Mouse (Mus musculus) midbrain, embryonic 15.5 days (tissue): ENCODE measurements around the gene Iyd. TPM values are rescaled to one million over a fixed set of nuclear protein-coding genes. Genes with fewer than 3 reads are reported as not detected.

ENCODE experiments used
- polyA plus RNA-seq: library from polyadenylated mRNA; unstranded; fragments of >200 nt; fragmentation: Nextera tagmentation; extraction: Ambion mirVana; gene quantifications from 2 replicates; pipeline ENCODE4 v1.2.1, GENCODE M21; 2015

The Iyd gene
- polyA plus RNA-seq, 1 experiment from 2014 or later: 0.45 TPM

Other genes starting within 250 kb of the Iyd start
- 44.7 and 46.6 TPM in 2 replicates for gene Ppp1r14c, start 174.2 kb upstream of the Iyd start, polyA plus RNA-seq
- 8.0 and 8.6 TPM in 2 replicates for gene Plekhg1, start 200.1 kb downstream of the Iyd start, polyA plus RNA-seq